Mouse (Mus musculus): Measurements from ENCODE around the gene Usp46. TPM values are rescaled to one million over a fixed set of nuclear protein-coding genes. Genes with fewer than 3 reads are reported as not detected.

The Usp46 gene
- polyA plus RNA-seq, 1 experiment from 2014 or later = 60.0 TPM

GRCm38 (mm10) chr5:74005936-74006335 is 62.3 kb downstream of the Usp46 start:
- Histone ChIP-seq H3K27ac (replicated peaks; ENCODE audit: low read depth, low read length) (no peak overlapping the region), H3K4me3 (ENCODE audit: low read depth, low read length) (no peak overlapping the region), H3K9me3 (replicated peaks; ENCODE audit: control insufficient read depth, low read length) (no peaks in the 10 kb centered on the region), H3K4me2 (ENCODE audit: low read depth, low read length) (no peak overlapping the region), H3K9ac (replicated peaks; ENCODE audit: low read length) (no peak overlapping the region), H3K27me3 (ENCODE audit: control insufficient read depth, insufficient read depth, low read length) (no peaks in the 10 kb centered on the region), H3K36me3 (replicated peaks; ENCODE audit: control insufficient read depth, insufficient read depth, low read depth, low read length) (peaks cover 2% of the 10 kb centered on the region; the same call in 1 of the 2 replicates), H3K4me1 (ENCODE audit: control insufficient read depth, insufficient read depth, low read length) (no peaks in the 10 kb centered on the region)
- no peak for DNase-seq (ENCODE audit: low spot score)
- no peak for ATAC-seq (replicated peaks; ENCODE audit: insufficient number of reproducible peaks, low FRiP score, low TSS enrichment, low read depth)
- 94% methylated on average over 2 of the region's 2 CpGs for WGBS

- Histone ChIP-seq H3K4me1 (ENCODE audit: control insufficient read depth, insufficient read depth, low read length) (no peaks in the 10 kb centered on the region), H3K27me3 (ENCODE audit: control insufficient read depth, insufficient read depth, low read length) (no peaks in the 10 kb centered on the region), H3K36me3 (replicated peaks; ENCODE audit: control insufficient read depth, insufficient read depth, low read depth, low read length) (peaks cover 2% of the 10 kb centered on the region; the same call in 1 of the 2 replicates), H3K4me2 (ENCODE audit: low read depth, low read length) (no peak overlapping the region), H3K9me3 (replicated peaks; ENCODE audit: control insufficient read depth, low read length) (no peaks in the 10 kb centered on the region), H3K9ac (replicated peaks; ENCODE audit: low read length) (no peak overlapping the region), H3K4me3 (ENCODE audit: low read depth, low read length) (no peak overlapping the region), H3K27ac (replicated peaks; ENCODE audit: low read depth, low read length) (no peak overlapping the region)
- no peak for DNase-seq (ENCODE audit: low spot score)
- WGBS = 88% methylated on average over 9 of the region's 9 CpGs
- ATAC-seq (replicated peaks; ENCODE audit: insufficient number of reproducible peaks, low FRiP score, low TSS enrichment, low read depth) = no peak
These were observed 66.5 kb downstream of the Usp46 start for GRCm38 (mm10) chr5:74001743-74002142.

- Histone ChIP-seq H3K9me3 (replicated peaks; ENCODE audit: control insufficient read depth, low read length) (no peaks in the 10 kb centered on the region), H3K36me3 (replicated peaks; ENCODE audit: control insufficient read depth, insufficient read depth, low read depth, low read length) (no peaks in the 10 kb centered on the region; the same call in 1 of the 2 replicates), H3K27me3 (ENCODE audit: control insufficient read depth, insufficient read depth, low read length) (no peaks in the 10 kb centered on the region), H3K4me3 (ENCODE audit: low read depth, low read length) (no peak overlapping the region), H3K4me2 (ENCODE audit: low read depth, low read length) (no peak overlapping the region), H3K9ac (replicated peaks; ENCODE audit: low read length) (no peak overlapping the region), H3K4me1 (ENCODE audit: control insufficient read depth, insufficient read depth, low read length) (no peaks in the 10 kb centered on the region), H3K27ac (replicated peaks; ENCODE audit: low read depth, low read length) (no peak overlapping the region)
- DNase-seq (ENCODE audit: low spot score) = no peak
- 92% methylated on average over 5 of the region's 5 CpGs for WGBS
- ATAC-seq (replicated peaks; ENCODE audit: insufficient number of reproducible peaks, low FRiP score, low TSS enrichment, low read depth) = no peak
These were observed 69.3 kb downstream of the Usp46 start for GRCm38 (mm10) chr5:73998966-73999365.

- no peak for DNase-seq (ENCODE audit: low spot score)
- ATAC-seq (replicated peaks; ENCODE audit: insufficient number of reproducible peaks, low FRiP score, low TSS enrichment, low read depth) = 0 out of 2 replicates have a peak, but pooled peaks have one; percentile 70
- no peak overlapping the region for H3K9ac ChIP-seq (replicated peaks; ENCODE audit: low read length)
These were observed 73.4 kb downstream of the Usp46 start for GRCm38 (mm10) chr5:73994850-73995249.

GRCm38 (mm10) chr5:73993538-73993937 is 74.7 kb downstream of the Usp46 start:
- Histone ChIP-seq H3K4me1 (ENCODE audit: control insufficient read depth, insufficient read depth, low read length) (no peaks in the 10 kb centered on the region), H3K27me3 (ENCODE audit: control insufficient read depth, insufficient read depth, low read length) (no peaks in the 10 kb centered on the region), H3K9me3 (replicated peaks; ENCODE audit: control insufficient read depth, low read length) (no peaks in the 10 kb centered on the region), H3K36me3 (replicated peaks; ENCODE audit: control insufficient read depth, insufficient read depth, low read depth, low read length) (no peaks in the 10 kb centered on the region), H3K27ac (replicated peaks; ENCODE audit: low read depth, low read length) (no peak overlapping the region), H3K9ac (replicated peaks; ENCODE audit: low read length) (no peak overlapping the region), H3K4me3 (ENCODE audit: low read depth, low read length) (no peak overlapping the region), H3K4me2 (ENCODE audit: low read depth, low read length) (no peak overlapping the region)
- ATAC-seq (replicated peaks; ENCODE audit: insufficient number of reproducible peaks, low FRiP score, low TSS enrichment, low read depth) (no peak), DNase-seq (ENCODE audit: low spot score) (peak; percentile 36)
- WGBS = 86% methylated on average over 4 of the region's 4 CpGs

More at GRCm38 (mm10) chr5:73994850-73995249, 73.4 kb downstream of the Usp46 start:
- Histone ChIP-seq H3K4me3 (ENCODE audit: low read depth, low read length) (no peak overlapping the region), H3K9me3 (replicated peaks; ENCODE audit: control insufficient read depth, low read length) (no peaks in the 10 kb centered on the region), H3K27me3 (ENCODE audit: control insufficient read depth, insufficient read depth, low read length) (no peaks in the 10 kb centered on the region), H3K27ac (replicated peaks; ENCODE audit: low read depth, low read length) (no peak overlapping the region), H3K4me1 (ENCODE audit: control insufficient read depth, insufficient read depth, low read length) (no peaks in the 10 kb centered on the region), H3K4me2 (ENCODE audit: low read depth, low read length) (no peak overlapping the region), H3K36me3 (replicated peaks; ENCODE audit: control insufficient read depth, insufficient read depth, low read depth, low read length) (no peaks in the 10 kb centered on the region)

- H3K4me2 ChIP-seq (ENCODE audit: low read depth, low read length) = no peak overlapping the region
- no peak overlapping the region for H3K9ac ChIP-seq (replicated peaks; ENCODE audit: low read length)
- no peaks in the 10 kb centered on the region for H3K27me3 ChIP-seq (ENCODE audit: control insufficient read depth, insufficient read depth, low read length)
- ATAC-seq (replicated peaks; ENCODE audit: insufficient number of reproducible peaks, low FRiP score, low TSS enrichment, low read depth) = no peak
- H3K36me3 ChIP-seq (replicated peaks; ENCODE audit: control insufficient read depth, insufficient read depth, low read depth, low read length) = no peaks in the 10 kb centered on the region
- H3K4me1 ChIP-seq (ENCODE audit: control insufficient read depth, insufficient read depth, low read length) = no peaks in the 10 kb centered on the region
- no peak overlapping the region for H3K27ac ChIP-seq (replicated peaks; ENCODE audit: low read depth, low read length)
- DNase-seq (ENCODE audit: low spot score) = no peak
- H3K4me3 ChIP-seq (ENCODE audit: low read depth, low read length) = no peak overlapping the region
- 92% methylated on average over 13 of the region's 13 CpGs for WGBS
- no peaks in the 10 kb centered on the region for H3K9me3 ChIP-seq (replicated peaks; ENCODE audit: control insufficient read depth, low read length)
These were observed 75.9 kb downstream of the Usp46 start for GRCm38 (mm10) chr5:73992321-73992720.

GRCm38 (mm10) chr5:73989532-73989931 is 78.7 kb downstream of the Usp46 start:
- DNase-seq (ENCODE audit: low spot score) = no peak
- Histone ChIP-seq H3K27ac (replicated peaks; ENCODE audit: low read depth, low read length) (no peak overlapping the region), H3K4me2 (ENCODE audit: low read depth, low read length) (no peak overlapping the region), H3K4me3 (ENCODE audit: low read depth, low read length) (no peak overlapping the region), H3K9ac (replicated peaks; ENCODE audit: low read length) (no peak overlapping the region), H3K36me3 (replicated peaks; ENCODE audit: control insufficient read depth, insufficient read depth, low read depth, low read length) (no peaks in the 10 kb centered on the region), H3K4me1 (ENCODE audit: control insufficient read depth, insufficient read depth, low read length) (no peaks in the 10 kb centered on the region), H3K9me3 (replicated peaks; ENCODE audit: control insufficient read depth, low read length) (no peaks in the 10 kb centered on the region), H3K27me3 (ENCODE audit: control insufficient read depth, insufficient read depth, low read length) (no peaks in the 10 kb centered on the region)
- WGBS = 95% methylated on average over 3 of the region's 3 CpGs
- no peak for ATAC-seq (replicated peaks; ENCODE audit: insufficient number of reproducible peaks, low FRiP score, low TSS enrichment, low read depth)

GRCm38 (mm10) chr5:73987777-73988560 is 80.3 kb downstream of the Usp46 start:
- H3K9ac ChIP-seq (replicated peaks; ENCODE audit: low read length) = no peak overlapping the region
- WGBS = 82% methylated on average over 13 of the region's 13 CpGs
- H3K27me3 ChIP-seq (ENCODE audit: control insufficient read depth, insufficient read depth, low read length) = no peaks in the 10 kb centered on the region
- no peaks in the 10 kb centered on the region for H3K9me3 ChIP-seq (replicated peaks; ENCODE audit: control insufficient read depth, low read length)
- no peak overlapping the region for H3K4me3 ChIP-seq (ENCODE audit: low read depth, low read length)
- no peaks in the 10 kb centered on the region for H3K36me3 ChIP-seq (replicated peaks; ENCODE audit: control insufficient read depth, insufficient read depth, low read depth, low read length)
- DNase-seq (ENCODE audit: low spot score) (no peak), ATAC-seq (replicated peaks; ENCODE audit: insufficient number of reproducible peaks, low FRiP score, low TSS enrichment, low read depth) (no peak)
- no peak overlapping the region for H3K27ac ChIP-seq (replicated peaks; ENCODE audit: low read depth, low read length)
- no peak overlapping the region for H3K4me2 ChIP-seq (ENCODE audit: low read depth, low read length)
- H3K4me1 ChIP-seq (ENCODE audit: control insufficient read depth, insufficient read depth, low read length) = no peaks in the 10 kb centered on the region

All from embryonic facial prominence, embryonic 11.5 days (tissue).